Mouse (Mus musculus) kidney, embryonic 14.5 days (tissue): Measurements from ENCODE around the gene Kcnk7. TPM values are rescaled to one million over a fixed set of nuclear protein-coding genes. Genes with fewer than 3 reads are reported as not detected.
A peak's percentile ranks its signal among the peaks of the same experiment; 100 is the strongest.

Source experiments
- ATAC-seq: fragments of 200-750 bp; cut with Nextera tagmentation; 2 replicates; pipeline ENCODE4 v1.8.0; 2017; ENCODE audit warnings: moderate number of reproducible peaks, mild to moderate bottlenecking, moderate TSS enrichment, moderate library complexity; ENCODE audit not compliant: low FRiP score, low TSS enrichment
- H3K27ac ChIP-seq: fragments of 300-500 bp; sonication (generic); 2 replicates; pipeline ENCODE4 v1.5.1; 2014; ENCODE audit warnings: low read depth, mild to moderate bottlenecking, low read length, moderate library complexity, mixed read lengths
- H3K27me3 ChIP-seq: fragments of 300-500 bp; sonication (generic); 2 replicates; pipeline ENCODE4 v1.6.1; 2014; ENCODE audit warnings: mild to moderate bottlenecking, low read length; ENCODE audit not compliant: control insufficient read depth, insufficient read depth
- H3K36me3 ChIP-seq: fragments of 300-500 bp; sonication (generic); 2 replicates; pipeline ENCODE4 v1.6.1; 2014; ENCODE audit warnings: low read length, mixed read lengths; ENCODE audit not compliant: control insufficient read depth, insufficient read depth
- H3K4me1 ChIP-seq: fragments of 300-500 bp; sonication (generic); 2 replicates; pipeline ENCODE4 v1.6.1; 2014; ENCODE audit warnings: low read length, mixed read lengths; ENCODE audit not compliant: control insufficient read depth, insufficient read depth
- H3K4me2 ChIP-seq: fragments of 300-500 bp; sonication (generic); replicated peaks from 2 replicates; pipeline ENCODE4 v1.6.1; 2014; ENCODE audit warnings: low read depth, mild to moderate bottlenecking, low read length
- H3K4me3 ChIP-seq: fragments of 300-500 bp; sonication (generic); 2 replicates; pipeline ENCODE4 v1.5.1; 2014; ENCODE audit warnings: mild to moderate bottlenecking, low read length
- H3K9ac ChIP-seq: fragments of 300-500 bp; sonication (generic); 2 replicates; pipeline ENCODE4 v1.6.1; 2014; ENCODE audit warnings: low read depth, mild to moderate bottlenecking, low read length, moderate library complexity
- H3K9me3 ChIP-seq: fragments of 300-500 bp; sonication (generic); 2 replicates; pipeline ENCODE4 v1.6.1; 2016; ENCODE audit warnings: low read length; ENCODE audit not compliant: control insufficient read depth
- WGBS: fragments of 180-500 bp; shearing (Covaris S2); extraction: QIAGEN DNeasy Blood & Tissue Kit; methylation state at CpG from one replicate; pipeline ENCODE4 v1.1.7; 2014; 5-methylcytosine and 5-hydroxymethylcytosine counted together
- polyA plus RNA-seq: library from polyadenylated mRNA; unstranded; fragments of >200 nt; fragmentation: Nextera tagmentation; extraction: Ambion mirVana; gene quantifications from 2 replicates; pipeline ENCODE4 v1.2.1, GENCODE M21; 2014

Kcnk7 gene
- polyA plus RNA-seq, 1 experiment from 2014 or later = 0.42 TPM

DNA sequence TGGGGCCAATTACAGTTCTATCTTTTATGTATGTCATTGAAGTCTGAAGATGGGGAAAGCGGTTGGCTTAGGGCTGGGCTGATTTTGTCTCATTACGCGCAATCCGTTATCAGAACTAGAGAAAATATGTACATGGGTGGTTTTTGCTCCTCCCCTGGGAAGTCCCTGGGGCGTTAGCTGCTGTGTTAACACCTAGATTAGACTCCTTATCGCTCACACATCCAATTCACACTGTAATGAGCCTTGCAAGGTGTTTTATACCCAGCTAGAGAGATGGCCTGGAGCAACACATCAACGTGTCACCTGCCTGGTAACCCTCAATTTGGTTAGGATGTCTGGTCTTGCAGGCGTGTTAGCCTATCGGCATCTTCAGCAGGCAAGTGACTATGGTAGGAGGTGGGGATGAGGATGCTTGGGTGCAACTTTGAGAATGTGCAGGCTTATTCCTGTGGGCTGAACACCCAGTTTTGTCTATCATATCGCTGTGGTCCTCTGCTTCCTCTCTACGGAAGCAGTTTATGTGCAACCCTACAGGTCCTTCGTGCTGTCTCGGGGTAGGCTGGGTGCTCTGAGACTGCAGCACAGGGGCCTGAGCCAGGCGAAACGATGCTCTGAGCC, 22.9 kb downstream of the Kcnk7 start:
- peaks cover 14% of the 10 kb centered on the region for H3K36me3 ChIP-seq
- peaks cover 47% of the 10 kb centered on the region for H3K4me1 ChIP-seq
- peak overlapping the region; percentile 4; the same call in 1 of the 2 replicates for H3K27ac ChIP-seq
- WGBS = 73% methylated on average over 15 of the region's 15 CpGs
- peak overlapping the region; percentile 92 for H3K4me3 ChIP-seq
- no peaks in the 10 kb centered on the region for H3K9me3 ChIP-seq
- H3K9ac ChIP-seq = peak overlapping the region; percentile 38; the same call in 1 of the 2 replicates
- peak overlapping the region; percentile 91 for H3K4me2 ChIP-seq
- ATAC-seq = no peak
- H3K27me3 ChIP-seq = no peaks in the 10 kb centered on the region

DNA sequence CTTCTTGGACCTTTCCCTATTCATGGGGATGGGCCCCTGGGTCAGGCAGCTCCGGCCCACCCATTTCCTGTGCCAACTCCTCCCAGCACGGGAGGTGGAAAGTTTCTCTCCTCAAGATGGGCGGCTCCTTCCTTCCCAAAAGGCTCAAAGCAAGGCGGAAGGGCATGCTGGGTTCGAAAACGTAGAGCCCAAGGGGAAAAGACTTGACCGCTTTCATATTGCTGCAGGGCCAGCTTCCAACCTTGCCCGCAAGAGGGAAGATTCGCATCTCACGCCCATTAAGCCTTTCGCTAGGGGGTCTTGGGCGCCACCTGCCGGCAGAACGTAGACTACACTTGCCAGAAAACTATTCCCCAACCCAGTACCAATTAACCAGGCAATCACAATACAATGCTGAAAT, 23.5 kb downstream of the Kcnk7 start:
- no peaks in the 10 kb centered on the region for H3K9me3 ChIP-seq
- H3K27me3 ChIP-seq = no peaks in the 10 kb centered on the region
- ATAC-seq = no peak
- peaks cover 9% of the 10 kb centered on the region for H3K36me3 ChIP-seq
- H3K9ac ChIP-seq = peak overlapping the region; percentile 99; the same call in 1 of the 2 replicates
- WGBS = 2% methylated on average over 14 of the region's 14 CpGs
- peak overlapping the region; percentile 91 for H3K4me2 ChIP-seq
- peak overlapping the region; percentile 92 for H3K4me3 ChIP-seq
- H3K27ac ChIP-seq = peak overlapping the region; percentile 4; the same call in 1 of the 2 replicates
- H3K4me1 ChIP-seq = peaks cover 47% of the 10 kb centered on the region

DNA sequence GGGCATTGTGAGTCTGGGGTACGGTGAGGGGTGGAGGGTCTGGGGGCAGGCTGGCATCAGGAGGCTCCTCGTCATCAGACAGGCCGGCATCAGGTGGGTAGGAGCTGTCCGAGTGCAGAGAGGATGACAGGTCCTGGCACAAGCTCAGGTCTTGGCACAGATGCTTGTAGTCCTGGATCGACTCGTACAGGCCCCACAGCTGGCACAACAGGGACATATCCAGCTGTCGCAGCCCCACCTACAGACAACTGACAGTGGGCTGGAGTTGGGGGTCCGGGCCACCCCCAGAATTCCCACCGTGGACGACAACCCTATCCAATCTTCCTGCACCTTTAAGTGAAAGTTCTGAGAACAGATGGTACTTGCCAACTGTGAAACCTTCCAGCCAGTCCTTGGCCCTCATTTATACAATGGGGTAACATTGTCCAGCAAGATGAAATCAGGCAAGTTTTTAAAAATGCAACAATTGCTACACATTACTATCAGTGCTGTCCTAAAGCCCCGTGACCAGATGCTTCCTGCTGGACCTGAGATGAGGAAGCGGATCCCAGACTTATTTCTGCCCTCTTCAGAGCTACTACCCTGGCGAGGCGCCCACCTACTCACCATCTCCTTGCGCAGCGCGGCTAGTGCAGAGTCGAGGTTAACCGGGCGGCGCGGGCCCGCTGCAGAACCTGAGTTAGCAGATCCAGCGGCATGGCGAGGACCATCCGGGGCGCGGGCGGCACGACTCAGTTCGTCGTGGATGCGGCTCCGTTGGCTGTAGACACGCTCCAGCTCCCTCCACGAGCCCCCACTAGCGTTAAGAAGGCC, 24.7 kb downstream of the Kcnk7 start:
- Histone ChIP-seq H3K4me3 (peak overlapping the region; percentile 92), H3K27ac (peak overlapping the region; percentile 93), H3K9me3 (no peaks in the 10 kb centered on the region), H3K27me3 (no peaks in the 10 kb centered on the region), H3K36me3 (peaks cover 8% of the 10 kb centered on the region), H3K4me1 (peaks cover 47% of the 10 kb centered on the region), H3K4me2 (peak overlapping the region; percentile 91), H3K9ac (peak overlapping the region; percentile 99)
- 7% methylated on average over 37 of the region's 37 CpGs for WGBS
- ATAC-seq = peak; percentile 19

GRCm38 (mm10) chr19:5729444-5729815, 25.3 kb downstream of the Kcnk7 start, which contains the start of gene Fam89b:
Gene Fam89b, minus strand, starts transcription at chr19:5729653.
- Histone ChIP-seq H3K4me1 (peaks cover 41% of the 10 kb centered on the region), H3K9ac (peak within 1 kb of the TSS; percentile 99), H3K36me3 (peaks cover 4% of the 10 kb centered on the region; the same call in 1 of the 2 replicates), H3K27me3 (no peaks in the 10 kb centered on the region), H3K4me2 (peak within 1 kb of the TSS; percentile 94), H3K4me3 (peak within 1 kb of the TSS; percentile 92), H3K27ac (peak within 1 kb of the TSS; percentile 93), H3K9me3 (no peaks in the 10 kb centered on the region)
- ATAC-seq = peak; percentile 82
- under 1% methylated on average over 37 of the region's 37 CpGs for WGBS

- Histone ChIP-seq H3K27ac (no peak overlapping the region), H3K36me3 (peaks cover 4% of the 10 kb centered on the region; the same call in 1 of the 2 replicates), H3K4me3 (peak overlapping the region; percentile 89), H3K4me2 (peak overlapping the region; percentile 94), H3K9me3 (no peaks in the 10 kb centered on the region), H3K4me1 (peaks cover 31% of the 10 kb centered on the region), H3K27me3 (no peaks in the 10 kb centered on the region), H3K9ac (peak overlapping the region; percentile 81; the same call in 1 of the 2 replicates)
- ATAC-seq = no peak
- WGBS = 80% methylated on average over 29 of the region's 29 CpGs
Measured at GRCm38 (mm10) chr19:5730314-5731186, 26.4 kb downstream of the Kcnk7 start.

DNA sequence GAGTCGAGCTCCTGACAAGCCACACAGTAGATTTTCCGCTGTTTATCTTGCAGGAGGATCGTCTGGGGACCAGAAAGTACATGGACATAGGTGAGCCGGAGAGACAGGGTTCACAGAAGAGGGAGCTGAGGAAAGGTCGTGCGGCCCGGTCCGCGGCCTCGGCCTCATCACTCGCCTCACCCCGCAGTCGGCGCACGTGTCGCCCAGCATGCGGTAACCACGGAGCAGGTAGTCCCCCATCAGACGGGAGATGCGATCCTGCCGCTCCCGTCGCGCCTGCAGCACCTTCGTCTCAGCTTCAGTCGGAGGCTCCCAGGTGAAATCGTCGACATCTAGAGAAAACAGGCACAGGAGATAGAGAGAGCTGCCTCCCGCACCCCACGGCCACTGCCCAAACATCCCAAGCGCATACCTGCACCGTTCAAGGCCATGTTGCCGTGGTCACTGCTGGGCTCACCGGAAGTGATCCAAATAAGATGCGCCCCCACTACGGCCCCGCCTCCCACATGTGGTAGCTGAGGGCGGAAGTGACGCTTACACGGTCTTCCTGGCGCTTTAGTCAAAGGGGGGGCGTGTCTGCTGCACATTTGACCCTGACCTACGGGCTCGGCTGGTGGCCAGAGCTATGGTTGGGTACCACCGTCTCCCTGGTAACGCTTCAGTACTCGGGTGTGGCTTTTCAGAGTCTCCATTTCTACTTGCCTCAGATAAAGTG, 27.3 kb downstream of the Kcnk7 start:
- H3K27ac ChIP-seq = no peak overlapping the region; the same call in 1 of the 2 replicates
- H3K9me3 ChIP-seq = no peaks in the 10 kb centered on the region
- ATAC-seq = peak; percentile 81
- peak overlapping the region; percentile 89 for H3K4me3 ChIP-seq
- no peaks in the 10 kb centered on the region for H3K27me3 ChIP-seq
- H3K4me2 ChIP-seq = peak overlapping the region; percentile 94
- peaks cover 4% of the 10 kb centered on the region; the same call in 1 of the 2 replicates for H3K36me3 ChIP-seq
- WGBS = 1% methylated on average over 47 of the region's 47 CpGs
- H3K4me1 ChIP-seq = peaks cover 24% of the 10 kb centered on the region
- H3K9ac ChIP-seq = peak overlapping the region; percentile 81

- no peak overlapping the region for H3K27ac ChIP-seq
- no peak overlapping the region for H3K4me3 ChIP-seq
- ATAC-seq = no peak
- H3K36me3 ChIP-seq = peaks cover 4% of the 10 kb centered on the region; the same call in 1 of the 2 replicates
- H3K9ac ChIP-seq = no peak overlapping the region
- H3K4me1 ChIP-seq = peaks cover 10% of the 10 kb centered on the region
- no peaks in the 10 kb centered on the region for H3K9me3 ChIP-seq
- no peaks in the 10 kb centered on the region for H3K27me3 ChIP-seq
- 83% methylated on average over 9 of the region's 9 CpGs for WGBS
- H3K4me2 ChIP-seq = no peak overlapping the region
Measured at GRCm38 (mm10) chr19:5734325-5734724, 30.2 kb downstream of the Kcnk7 start.

DNA sequence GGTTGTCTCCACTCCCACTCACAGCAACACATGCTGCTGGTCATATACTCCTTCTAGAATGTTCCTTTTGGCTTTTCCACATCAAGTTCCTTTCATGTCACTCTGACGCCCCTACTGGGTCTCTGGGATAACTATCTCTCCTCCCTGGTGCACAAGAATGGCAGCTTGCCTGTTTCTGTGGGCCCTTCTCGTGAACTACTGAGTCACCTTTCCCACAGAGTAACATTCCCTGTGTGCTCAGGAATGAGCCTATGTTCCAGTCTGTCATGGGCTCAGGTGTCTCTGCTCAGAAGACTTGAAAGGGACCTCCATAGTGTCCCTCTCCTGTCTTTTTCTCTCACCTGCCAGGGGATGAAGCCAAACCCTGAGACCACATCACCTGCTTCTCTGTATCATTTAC, 35.3 kb downstream of the Kcnk7 start:
- no peaks in the 10 kb centered on the region for H3K9me3 ChIP-seq
- no peaks in the 10 kb centered on the region for H3K36me3 ChIP-seq
- no peak overlapping the region for H3K27ac ChIP-seq
- H3K4me2 ChIP-seq = no peak overlapping the region
- H3K27me3 ChIP-seq = no peaks in the 10 kb centered on the region
- no peak overlapping the region for H3K9ac ChIP-seq
- H3K4me1 ChIP-seq = peaks cover 29% of the 10 kb centered on the region
- no peak overlapping the region for H3K4me3 ChIP-seq
- ATAC-seq = no peak
- 45% methylated on average over 2 of the region's 2 CpGs for WGBS
